Mouse (Mus musculus): ENCODE results near the gene Zfp459. TPM values are rescaled to one million over a fixed set of nuclear protein-coding genes. Genes with fewer than 3 reads are reported as not detected.
"Not testable (repeated sequence)": the region's sequence is repeated elsewhere in the genome, so short reads cannot be mapped to it uniquely, and the experiment has no call there.

The Zfp459 gene
- 0.28 and 0.31 TPM in 2 replicates for polyA plus RNA-seq (2015; fragmentation: Nextera tagmentation; extraction: Ambion mirVana)

- peak within 1 kb of the TSS; percentile 93 for H3K4me2 ChIP-seq
- 2% methylated on average over 22 of the region's 22 CpGs for WGBS
- H3K9me3 ChIP-seq: no peaks in the 10 kb centered on the region
- peaks cover 4% of the 10 kb centered on the region; the same call in 1 of the 2 replicates for H3K27me3 ChIP-seq (replicated peaks)
- peak; percentile 61 for ATAC-seq (ENCODE audit: extremely low read depth, insufficient number of reproducible peaks, low FRiP score, low TSS enrichment)
- H3K27ac ChIP-seq (replicated peaks): no peak within 1 kb of the TSS
- H3K4me3 ChIP-seq: peak within 1 kb of the TSS; percentile 75
- no peaks in the 10 kb centered on the region for H3K36me3 ChIP-seq
- H3K4me1 ChIP-seq: peaks cover 7% of the 10 kb centered on the region
- H3K9ac ChIP-seq: peak within 1 kb of the TSS; percentile 79
Measured at GRCm38 (mm10) chr13:67421207-67421857, at the start of gene Zfp459. Gene Zfp459, minus strand, starts transcription at chr13:67421418.

- 72% methylated on average over 3 of the region's 3 CpGs for WGBS
- Histone ChIP-seq H3K27ac (replicated peaks) (no peak overlapping the region), H3K4me3 (no peak overlapping the region), H3K4me1 (no peaks in the 10 kb centered on the region), H3K9ac (no peak overlapping the region), H3K4me2 (no peak overlapping the region), H3K36me3 (peaks cover 37% of the 10 kb centered on the region), H3K9me3 (peaks cover 9% of the 10 kb centered on the region; the same call in 1 of the 2 replicates), H3K27me3 (replicated peaks) (no peaks in the 10 kb centered on the region)
- no peak for ATAC-seq (ENCODE audit: extremely low read depth, insufficient number of reproducible peaks, low FRiP score, low TSS enrichment)
Measured at GRCm38 (mm10) chr13:67469274-67469673, 48.1 kb upstream of the Zfp459 start.

DNA sequence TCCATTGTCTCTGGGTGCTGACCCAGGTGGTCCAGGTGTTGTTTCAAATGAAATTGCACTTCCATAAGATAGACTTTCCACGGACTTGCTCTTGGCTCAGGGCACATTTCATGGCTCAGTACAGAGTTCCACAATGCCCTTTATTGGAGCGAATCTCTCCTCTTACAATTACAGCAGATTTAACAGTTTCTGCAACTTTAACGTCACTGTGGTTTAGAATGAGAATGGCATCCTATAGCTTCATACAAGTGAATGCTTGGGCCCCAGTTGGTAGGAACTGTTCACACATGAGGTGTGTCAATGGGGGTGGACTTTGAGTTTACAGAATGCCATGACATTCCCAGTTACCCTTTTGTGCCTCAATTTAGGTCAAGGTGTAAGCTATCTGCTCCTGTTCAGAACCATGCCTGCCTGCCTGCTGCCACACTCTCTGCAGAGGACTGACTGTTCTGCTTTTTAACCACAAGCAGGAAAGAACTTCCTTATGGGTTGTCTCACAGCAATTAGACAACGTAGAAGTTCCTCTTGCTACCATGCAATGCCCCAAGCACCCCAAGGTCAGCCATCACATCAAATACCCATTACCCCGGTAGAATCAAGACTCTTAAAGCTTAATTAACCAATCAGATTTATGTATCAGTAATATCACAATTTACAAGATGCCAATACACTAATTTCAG lies 42.4 kb upstream of the Zfp459 start:
- H3K9me3 ChIP-seq; H3K27me3 ChIP-seq (replicated peaks); H3K4me3 ChIP-seq; ATAC-seq (ENCODE audit: extremely low read depth, insufficient number of reproducible peaks, low FRiP score, low TSS enrichment); H3K9ac ChIP-seq; H3K36me3 ChIP-seq; H3K27ac ChIP-seq (replicated peaks); H3K4me1 ChIP-seq; H3K4me2 ChIP-seq: not testable (repeated sequence)
- 78% methylated on average over 3 of the region's 5 CpGs for WGBS

DNA sequence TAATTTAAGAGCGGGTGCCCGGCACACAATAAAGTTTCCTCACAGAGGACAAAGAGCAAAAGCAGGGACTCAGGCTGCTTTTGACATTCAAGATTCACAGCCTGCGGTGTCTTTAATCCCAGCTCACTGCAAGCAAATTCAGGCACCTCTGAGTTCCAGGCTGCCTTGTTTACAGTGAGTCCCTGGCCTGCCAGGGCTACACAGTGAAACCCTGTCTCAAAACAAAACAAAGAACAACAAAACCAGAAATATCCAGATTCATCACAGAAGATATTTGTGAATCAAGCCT lies 30.7 kb upstream of the Zfp459 start:
- H3K4me3 ChIP-seq: peak overlapping the region; percentile 71
- peak overlapping the region; percentile 76 for H3K4me2 ChIP-seq
- peak overlapping the region; percentile 84 for H3K9ac ChIP-seq
- ATAC-seq (ENCODE audit: extremely low read depth, insufficient number of reproducible peaks, low FRiP score, low TSS enrichment): no peak
- peaks cover 19% of the 10 kb centered on the region for H3K36me3 ChIP-seq
- peaks cover 4% of the 10 kb centered on the region for H3K4me1 ChIP-seq
- no peaks in the 10 kb centered on the region for H3K9me3 ChIP-seq
- 14% methylated on average over 3 of the region's 3 CpGs for WGBS
- no peaks in the 10 kb centered on the region for H3K27me3 ChIP-seq (replicated peaks)
- peak overlapping the region; percentile 70 for H3K27ac ChIP-seq (replicated peaks)

- peak within 1 kb of the TSS; percentile 71 for H3K4me3 ChIP-seq
- no peaks in the 10 kb centered on the region for H3K9me3 ChIP-seq
- H3K27me3 ChIP-seq (replicated peaks): no peaks in the 10 kb centered on the region
- H3K9ac ChIP-seq: peak within 1 kb of the TSS; percentile 84
- WGBS: 2% methylated on average over 19 of the region's 20 CpGs
- H3K4me2 ChIP-seq: peak within 1 kb of the TSS; percentile 76
- peaks cover 4% of the 10 kb centered on the region for H3K4me1 ChIP-seq
- peak; percentile 85 for ATAC-seq (ENCODE audit: extremely low read depth, insufficient number of reproducible peaks, low FRiP score, low TSS enrichment)
- peak within 1 kb of the TSS; percentile 70 for H3K27ac ChIP-seq (replicated peaks)
- peaks cover 25% of the 10 kb centered on the region for H3K36me3 ChIP-seq
Measured at GRCm38 (mm10) chr13:67451172-67452020, 30.2 kb upstream of the Zfp459 start, which contains the start of gene Zfp874a. Gene Zfp874a, minus strand, starts transcription at chr13:67451624.

DNA sequence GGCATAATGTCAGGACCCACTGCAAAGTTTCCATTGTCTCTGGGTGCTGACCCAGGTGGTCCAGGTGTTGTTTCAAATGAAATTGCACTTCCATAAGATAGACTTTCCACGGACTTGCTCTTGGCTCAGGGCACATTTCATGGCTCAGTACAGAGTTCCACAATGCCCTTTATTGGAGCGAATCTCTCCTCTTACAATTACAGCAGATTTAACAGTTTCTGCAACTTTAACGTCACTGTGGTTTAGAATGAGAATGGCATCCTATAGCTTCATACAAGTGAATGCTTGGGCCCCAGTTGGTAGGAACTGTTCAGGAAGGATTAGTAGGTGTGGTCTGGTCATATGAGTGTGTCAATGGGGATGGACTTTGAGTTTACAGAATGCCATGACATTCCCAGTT lies 15.9 kb upstream of the Zfp459 start:
- H3K4me3 ChIP-seq; H3K27me3 ChIP-seq (replicated peaks); H3K4me2 ChIP-seq; H3K9ac ChIP-seq; H3K9me3 ChIP-seq; H3K27ac ChIP-seq (replicated peaks); ATAC-seq (ENCODE audit: extremely low read depth, insufficient number of reproducible peaks, low FRiP score, low TSS enrichment); H3K4me1 ChIP-seq: not testable (repeated sequence)
- WGBS: 64% methylated on average over 1 of the region's 3 CpGs
- peaks cover 30% of the 10 kb centered on the region for H3K36me3 ChIP-seq

- Histone ChIP-seq H3K4me3 (no peak overlapping the region), H3K27me3 (replicated peaks) (no peaks in the 10 kb centered on the region), H3K4me1 (no peaks in the 10 kb centered on the region), H3K9me3 (no peaks in the 10 kb centered on the region), H3K9ac (no peak overlapping the region), H3K27ac (replicated peaks) (no peak overlapping the region), H3K36me3 (no peaks in the 10 kb centered on the region), H3K4me2 (no peak overlapping the region)
- no peak for ATAC-seq (ENCODE audit: extremely low read depth, insufficient number of reproducible peaks, low FRiP score, low TSS enrichment)
- WGBS: 74% methylated on average over 3 of the region's 3 CpGs
Measured at GRCm38 (mm10) chr13:67428116-67428515, 6.9 kb upstream of the Zfp459 start.

DNA sequence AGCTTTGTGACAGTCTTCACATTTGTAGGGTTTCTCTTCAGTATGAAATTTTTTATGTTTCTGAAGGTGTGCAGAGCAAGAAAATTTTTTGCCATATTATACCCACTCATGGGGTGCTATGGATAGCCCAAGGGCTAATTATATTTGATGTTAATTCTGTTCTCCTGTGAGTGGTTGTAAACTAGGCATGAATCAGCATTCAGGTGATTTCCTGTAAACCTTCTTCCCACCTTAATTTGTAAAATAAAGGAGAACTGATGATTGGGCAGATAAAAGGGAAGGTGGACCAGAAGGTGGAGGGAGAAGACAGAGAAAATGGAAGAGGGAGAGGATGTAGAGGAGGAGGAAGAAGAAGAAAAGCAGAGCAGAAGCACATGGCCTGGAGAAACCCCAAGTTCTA lies 4.5 kb upstream of the Zfp459 start:
- H3K4me3 ChIP-seq; H3K9ac ChIP-seq; ATAC-seq (ENCODE audit: extremely low read depth, insufficient number of reproducible peaks, low FRiP score, low TSS enrichment); H3K36me3 ChIP-seq; H3K27me3 ChIP-seq (replicated peaks); H3K9me3 ChIP-seq; H3K4me1 ChIP-seq; H3K4me2 ChIP-seq; H3K27ac ChIP-seq (replicated peaks): not testable (repeated sequence)

GRCm38 (mm10) chr13:67422532-67422931 lies 1.3 kb upstream of the Zfp459 start:
- H3K9ac ChIP-seq; ATAC-seq (ENCODE audit: extremely low read depth, insufficient number of reproducible peaks, low FRiP score, low TSS enrichment); H3K4me2 ChIP-seq; H3K4me3 ChIP-seq; H3K27ac ChIP-seq (replicated peaks); H3K4me1 ChIP-seq; H3K36me3 ChIP-seq; H3K9me3 ChIP-seq; H3K27me3 ChIP-seq (replicated peaks): not testable (repeated sequence)
- WGBS: 65% methylated on average over 2 of the region's 2 CpGs

- Histone ChIP-seq H3K36me3 (no peaks in the 10 kb centered on the region), H3K4me1 (peaks cover 7% of the 10 kb centered on the region), H3K27ac (replicated peaks) (no peak overlapping the region), H3K27me3 (replicated peaks) (peaks cover 4% of the 10 kb centered on the region; the same call in 1 of the 2 replicates), H3K9me3 (no peaks in the 10 kb centered on the region), H3K4me2 (peak overlapping the region; percentile 93), H3K9ac (peak overlapping the region; percentile 79), H3K4me3 (peak overlapping the region; percentile 75)
- ATAC-seq (ENCODE audit: extremely low read depth, insufficient number of reproducible peaks, low FRiP score, low TSS enrichment): no peak
- 31% methylated on average over 11 of the region's 11 CpGs for WGBS
Measured at GRCm38 (mm10) chr13:67420558-67421206, 536 bp downstream of the Zfp459 start.

DNA sequence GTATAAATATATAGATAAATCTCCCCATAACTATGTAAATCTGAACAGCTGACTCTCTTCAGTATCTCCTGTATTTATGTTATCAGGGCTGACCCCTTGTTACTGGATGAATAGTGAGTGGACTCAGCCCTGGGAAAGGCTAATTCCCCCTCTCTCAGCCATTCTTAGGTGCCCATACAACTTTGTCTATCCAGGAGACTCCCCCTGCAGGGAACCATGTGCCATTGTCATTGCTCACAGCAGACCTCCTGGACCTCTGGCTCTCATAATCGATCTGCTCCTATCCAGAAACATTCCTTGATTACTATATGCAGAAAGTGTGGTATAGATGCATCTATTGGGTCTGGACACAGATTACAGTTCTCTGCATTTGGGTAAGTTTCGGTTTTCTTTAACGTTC lies 4.4 kb downstream of the Zfp459 start:
- no peak overlapping the region for H3K4me3 ChIP-seq
- H3K9me3 ChIP-seq: no peaks in the 10 kb centered on the region
- H3K9ac ChIP-seq: no peak overlapping the region
- no peak overlapping the region for H3K4me2 ChIP-seq
- no peak for ATAC-seq (ENCODE audit: extremely low read depth, insufficient number of reproducible peaks, low FRiP score, low TSS enrichment)
- H3K36me3 ChIP-seq: no peaks in the 10 kb centered on the region
- peaks cover 7% of the 10 kb centered on the region for H3K4me1 ChIP-seq
- 80% methylated on average over 3 of the region's 3 CpGs for WGBS
- peaks cover 4% of the 10 kb centered on the region; the same call in 1 of the 2 replicates for H3K27me3 ChIP-seq (replicated peaks)
- no peak overlapping the region for H3K27ac ChIP-seq (replicated peaks)
